Mouse (Mus musculus) brain, embryonic 14.5 days (tissue): ENCODE results near the gene St3gal2.

Experiments used
- CTCF ChIP-seq: fragments of 200-500 bp; IDR thresholded peaks from 2 replicates; pipeline ENCODE4 v1.5.1; 2012; ENCODE audit warnings: inconsistent platforms, mild to moderate bottlenecking, moderate library complexity, borderline replicate concordance; ENCODE audit not compliant: insufficient read depth, insufficient read length; ENCODE audit errors: extremely low read depth
- POLR2A ChIP-seq: fragments of 200-500 bp; IDR thresholded peaks from 2 replicates; pipeline ENCODE4 v1.6.1; 2012; ENCODE audit warnings: mild to moderate bottlenecking, inconsistent platforms, borderline replicate concordance; ENCODE audit not compliant: poor library complexity, insufficient read depth, insufficient read length, severe bottlenecking; ENCODE audit errors: extremely low read depth

- no peak for TF ChIP-seq CTCF
- no peak for TF ChIP-seq POLR2A
Observed at GRCm38 (mm10) chr8:110917415-110917814, 2.3 kb upstream of the St3gal2 start.
